Mouse (Mus musculus) liver, adult 2 months (tissue): ENCODE results near the gene Pmvk. TPM values are rescaled to one million over a fixed set of nuclear protein-coding genes. Genes with fewer than 3 reads are reported as not detected.
A peak's percentile ranks its signal among the peaks of the same experiment; 100 is the strongest.

Experiments used
- DNase-seq: peaks from one replicate; pipeline ENCODE4 v3.0.0-alpha.2; 2011; ENCODE audit warnings: low read depth, low spot score; ENCODE audit errors: extremely low read depth
- H3K27ac ChIP-seq: fragments of 200-500 bp; replicated peaks from 2 replicates; pipeline ENCODE4 v1.5.1; 2012; ENCODE audit warnings: low read depth, mild to moderate bottlenecking, control low read depth, inconsistent platforms, low read length; ENCODE audit not compliant: insufficient read depth
- H3K27me3 ChIP-seq: fragments of 200-500 bp; 2 replicates; pipeline ENCODE4 v1.6.1; 2012; ENCODE audit warnings: mild to moderate bottlenecking, moderate library complexity, low read length, inconsistent platforms; ENCODE audit not compliant: control insufficient read depth, insufficient read depth
- H3K36me3 ChIP-seq: fragments of 200-500 bp; 2 replicates; pipeline ENCODE4 v1.6.1; 2012; ENCODE audit warnings: low read length, inconsistent platforms; ENCODE audit not compliant: control insufficient read depth, insufficient read depth
- H3K4me1 ChIP-seq: fragments of 200-500 bp; 2 replicates; pipeline ENCODE4 v1.6.1; 2011; ENCODE audit warnings: low read length; ENCODE audit not compliant: control insufficient read depth, insufficient read depth
- H3K4me3 ChIP-seq: fragments of 200-500 bp; 2 replicates; pipeline ENCODE4 v1.5.1; 2011; ENCODE audit warnings: low read depth, mild to moderate bottlenecking, control low read depth, low read length, moderate library complexity; ENCODE audit not compliant: insufficient read depth
- H3K79me2 ChIP-seq: fragments of 200-500 bp; 2 replicates; pipeline ENCODE4 v1.6.1; 2012; ENCODE audit warnings: inconsistent platforms, mild to moderate bottlenecking, low read length, moderate library complexity; ENCODE audit not compliant: control insufficient read depth, insufficient read depth
- H3K9ac ChIP-seq: fragments of 200-500 bp; 2 replicates; pipeline ENCODE4 v1.6.1; 2012; ENCODE audit warnings: low read depth, mild to moderate bottlenecking, control low read depth, inconsistent platforms, low read length
- CTCF ChIP-seq: fragments of 200-500 bp; IDR thresholded peaks from 2 replicates; pipeline ENCODE4 v1.5.1; 2011; ENCODE audit warnings: low read depth, low read length, control low read depth
- POLR2A ChIP-seq: fragments of 200-500 bp; IDR thresholded peaks from 2 replicates; pipeline ENCODE4 v1.6.1; 2011; ENCODE audit warnings: low read length, control low read depth; ENCODE audit not compliant: insufficient read depth; ENCODE audit errors: extremely low read depth
- WGBS: fragments of 180-500 bp; shearing (Covaris S2); methylation state at CpG from one replicate; pipeline ENCODE4 v1.1.7; 2018; 5-methylcytosine and 5-hydroxymethylcytosine counted together
- polyA plus RNA-seq: library from polyadenylated mRNA; depleted of rRNA; stranded (reverse); fragments of >200 nt; gene quantifications from 2 replicates; pipeline ENCODE4 v1.2.3, GENCODE M21; 2012
- total RNA-seq: library from RNA; depleted of rRNA; stranded (reverse); fragments of >200 nt; gene quantifications from 2 replicates; pipeline ENCODE4 v1.2.3, GENCODE M21; 2014

Pmvk gene
- total and polyA plus RNA-seq, 2 experiments: 108 to 112 TPM

- peaks cover 6% of the 10 kb centered on the region; the same call in 1 of the 2 replicates for H3K36me3 ChIP-seq
- WGBS: 46% methylated on average over 5 of the region's 5 CpGs
- H3K9ac ChIP-seq: peak overlapping the region; percentile 13; the same call in 1 of the 2 replicates
- peaks cover 1% of the 10 kb centered on the region for H3K4me1 ChIP-seq
- TF ChIP-seq POLR2A: no peak
- no peak for TF ChIP-seq CTCF
- no peak for DNase-seq
- H3K79me2 ChIP-seq: no peaks in the 10 kb centered on the region
- H3K27me3 ChIP-seq: no peaks in the 10 kb centered on the region
- H3K4me3 ChIP-seq: no peak overlapping the region
- H3K27ac ChIP-seq: no peak overlapping the region
Observed at GRCm38 (mm10) chr3:89437269-89437668, 17.1 kb upstream of the Pmvk start.

GRCm38 (mm10) chr3:89440691-89441090 lies 13.7 kb upstream of the Pmvk start:
- Histone ChIP-seq H3K4me3 (no peak overlapping the region), H3K27ac (no peak overlapping the region), H3K36me3 (no peaks in the 10 kb centered on the region), H3K4me1 (peaks cover 1% of the 10 kb centered on the region), H3K79me2 (no peaks in the 10 kb centered on the region), H3K27me3 (no peaks in the 10 kb centered on the region), H3K9ac (no peak overlapping the region)
- TF ChIP-seq POLR2A (no peak), CTCF (no peak)
- WGBS: 86% methylated on average over 2 of the region's 2 CpGs
- no peak for DNase-seq

- Histone ChIP-seq H3K79me2 (no peaks in the 10 kb centered on the region), H3K27me3 (no peaks in the 10 kb centered on the region), H3K4me1 (no peaks in the 10 kb centered on the region), H3K27ac (no peak overlapping the region), H3K9ac (no peak overlapping the region), H3K4me3 (no peak overlapping the region), H3K36me3 (no peaks in the 10 kb centered on the region)
- no peak for TF ChIP-seq POLR2A
- TF ChIP-seq CTCF: no peak
- 67% methylated on average over 13 of the region's 13 CpGs for WGBS
- peak; percentile 15 for DNase-seq
Observed at GRCm38 (mm10) chr3:89448720-89449537, 5.4 kb upstream of the Pmvk start.

- Histone ChIP-seq H3K4me1 (no peaks in the 10 kb centered on the region), H3K79me2 (no peaks in the 10 kb centered on the region), H3K27me3 (no peaks in the 10 kb centered on the region), H3K27ac (no peak overlapping the region), H3K4me3 (no peak overlapping the region), H3K36me3 (no peaks in the 10 kb centered on the region), H3K9ac (no peak overlapping the region)
- peak; percentile 73 for DNase-seq
- peak; percentile 95 for TF ChIP-seq CTCF
- TF ChIP-seq POLR2A: no peak
- 24% methylated on average over 7 of the region's 7 CpGs for WGBS
Observed at GRCm38 (mm10) chr3:89449541-89449940, 4.8 kb upstream of the Pmvk start.

GRCm38 (mm10) chr3:89451916-89452315 lies 2.4 kb upstream of the Pmvk start:
- no peak for TF ChIP-seq CTCF
- no peak for TF ChIP-seq POLR2A
- 92% methylated on average over 1 of the region's 1 CpGs for WGBS
- Histone ChIP-seq H3K27ac (no peak overlapping the region), H3K9ac (no peak overlapping the region), H3K36me3 (no peaks in the 10 kb centered on the region), H3K27me3 (no peaks in the 10 kb centered on the region), H3K4me1 (peaks cover 1% of the 10 kb centered on the region; the same call in 1 of the 2 replicates), H3K4me3 (no peak overlapping the region), H3K79me2 (no peaks in the 10 kb centered on the region)
- no peak for DNase-seq

- Histone ChIP-seq H3K9ac (no peak overlapping the region), H3K4me1 (peaks cover 11% of the 10 kb centered on the region; the same call in 1 of the 2 replicates), H3K4me3 (no peak overlapping the region), H3K79me2 (no peaks in the 10 kb centered on the region), H3K36me3 (no peaks in the 10 kb centered on the region), H3K27me3 (no peaks in the 10 kb centered on the region), H3K27ac (no peak overlapping the region)
- TF ChIP-seq CTCF (no peak), POLR2A (no peak)
- 92% methylated on average over 1 of the region's 1 CpGs for WGBS
- no peak for DNase-seq
Observed at GRCm38 (mm10) chr3:89455786-89456285, 1.5 kb downstream of the Pmvk start.
